Mouse (Mus musculus) midbrain, embryonic 13.5 days (tissue): ENCODE data around the gene Tmem30a. TPM values are rescaled to one million over a fixed set of nuclear protein-coding genes. Genes with fewer than 3 reads are reported as not detected.

Experiments used
- ATAC-seq: fragments of 200-750 bp; cut with Nextera tagmentation; 2 replicates; pipeline ENCODE4 v1.8.0; 2017; ENCODE audit warnings: mild to moderate bottlenecking, moderate TSS enrichment, moderate library complexity
- H3K27ac ChIP-seq: fragments of 300-500 bp; sonication (generic); 2 replicates; pipeline ENCODE4 v1.5.1; 2015; ENCODE audit warnings: inconsistent platforms, mild to moderate bottlenecking, moderate library complexity
- H3K27me3 ChIP-seq: fragments of 300-500 bp; sonication (generic); 2 replicates; pipeline ENCODE4 v1.6.1; 2015; ENCODE audit warnings: mild to moderate bottlenecking, inconsistent platforms
- H3K36me3 ChIP-seq: fragments of 300-500 bp; sonication (generic); 2 replicates; pipeline ENCODE4 v1.6.1; 2015; ENCODE audit warnings: mild to moderate bottlenecking, inconsistent platforms
- H3K4me1 ChIP-seq: fragments of 300-500 bp; sonication (generic); replicated peaks from 2 replicates; pipeline ENCODE4 v1.6.1; 2015; ENCODE audit warnings: inconsistent platforms
- H3K4me2 ChIP-seq: fragments of 300-500 bp; sonication (generic); replicated peaks from 2 replicates; pipeline ENCODE4 v1.6.1; 2015; ENCODE audit warnings: moderate library complexity, mild to moderate bottlenecking, inconsistent platforms
- H3K4me3 ChIP-seq: fragments of 300-500 bp; sonication (generic); replicated peaks from 2 replicates; pipeline ENCODE4 v1.5.1; 2015; ENCODE audit warnings: mild to moderate bottlenecking, inconsistent platforms
- H3K9ac ChIP-seq: fragments of 300-500 bp; sonication (generic); replicated peaks from 2 replicates; pipeline ENCODE4 v1.6.1; 2015; ENCODE audit warnings: mild to moderate bottlenecking, inconsistent platforms
- H3K9me3 ChIP-seq: fragments of 300-500 bp; sonication (generic); 2 replicates; pipeline ENCODE4 v1.6.1; 2016; ENCODE audit warnings: mild to moderate bottlenecking, inconsistent platforms
- WGBS: fragments of 180-500 bp; shearing (Covaris S2); methylation state at CpG from one replicate; pipeline ENCODE4 v1.1.7; 2015; 5-methylcytosine and 5-hydroxymethylcytosine counted together
- polyA plus RNA-seq: library from polyadenylated mRNA; unstranded; fragments of >200 nt; fragmentation: Nextera tagmentation; extraction: Ambion mirVana; gene quantifications from 2 replicates; pipeline ENCODE4 v1.2.1, GENCODE M21; 2015

Tmem30a gene
- 109 TPM in 2 replicates for polyA plus RNA-seq

- Histone ChIP-seq H3K4me2 (peak within 1 kb of the TSS; percentile 82), H3K4me3 (peak within 1 kb of the TSS; percentile 84), H3K36me3 (no peaks in the 10 kb centered on the region), H3K27me3 (no peaks in the 10 kb centered on the region), H3K9ac (peak within 1 kb of the TSS; percentile 85), H3K9me3 (no peaks in the 10 kb centered on the region), H3K27ac (peak within 1 kb of the TSS; percentile 86), H3K4me1 (peaks cover 26% of the 10 kb centered on the region)
- ATAC-seq, result peak; percentile 99
- WGBS, result under 1% methylated on average over 89 of the region's 91 CpGs
Observed at GRCm38 (mm10) chr9:79792841-79793835, at the start of gene Tmem30a. TSS of gene Tmem30a (minus strand) at chr9:79793507.

DNA sequence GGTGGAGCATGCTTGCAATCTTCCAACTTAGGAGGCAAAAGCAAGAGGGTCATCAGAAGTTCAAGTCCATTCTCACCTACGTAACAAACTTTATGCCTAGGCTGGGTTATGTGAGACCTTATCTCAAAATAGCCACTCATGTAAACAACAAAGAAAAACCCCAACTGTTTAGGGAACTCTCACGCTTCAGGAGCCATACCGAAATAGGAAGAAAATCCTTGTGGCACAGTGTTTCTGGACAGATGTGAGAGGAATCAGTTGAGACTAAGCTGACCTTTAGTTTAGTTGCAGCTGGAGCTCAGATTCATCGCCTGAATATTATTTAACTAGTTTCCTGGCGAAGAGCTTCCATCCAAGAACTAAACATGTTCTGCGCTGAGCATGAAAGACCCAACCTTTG is 49.3 kb upstream of the Tmem30a start:
- Histone ChIP-seq H3K4me1 (peaks cover 7% of the 10 kb centered on the region; the same call in 1 of the 2 replicates), H3K27ac (no peak overlapping the region), H3K4me3 (no peak overlapping the region), H3K27me3 (no peaks in the 10 kb centered on the region), H3K9ac (no peak overlapping the region), H3K9me3 (no peaks in the 10 kb centered on the region), H3K36me3 (no peaks in the 10 kb centered on the region), H3K4me2 (no peak overlapping the region)
- ATAC-seq, result no peak
- 88% methylated on average over 6 of the region's 6 CpGs for WGBS

- no peak overlapping the region for H3K9ac ChIP-seq
- ATAC-seq, result peak; percentile 75
- no peak overlapping the region for H3K4me2 ChIP-seq
- no peaks in the 10 kb centered on the region for H3K36me3 ChIP-seq
- no peak overlapping the region for H3K4me3 ChIP-seq
- H3K27ac ChIP-seq, result no peak overlapping the region
- H3K27me3 ChIP-seq, result no peaks in the 10 kb centered on the region
- peaks cover 7% of the 10 kb centered on the region; the same call in 1 of the 2 replicates for H3K4me1 ChIP-seq
- no peaks in the 10 kb centered on the region for H3K9me3 ChIP-seq
Observed at GRCm38 (mm10) chr9:79842028-79842427, 48.7 kb upstream of the Tmem30a start.

- Histone ChIP-seq H3K4me1 (peaks cover 22% of the 10 kb centered on the region), H3K9ac (no peak overlapping the region), H3K27ac (no peak overlapping the region), H3K4me2 (no peak overlapping the region), H3K4me3 (no peak overlapping the region), H3K27me3 (no peaks in the 10 kb centered on the region), H3K9me3 (no peaks in the 10 kb centered on the region), H3K36me3 (no peaks in the 10 kb centered on the region)
- WGBS, result 76% methylated on average over 1 of the region's 1 CpGs
- peak; percentile 79 for ATAC-seq
Observed at GRCm38 (mm10) chr9:79831294-79831693, 38.0 kb upstream of the Tmem30a start.

DNA sequence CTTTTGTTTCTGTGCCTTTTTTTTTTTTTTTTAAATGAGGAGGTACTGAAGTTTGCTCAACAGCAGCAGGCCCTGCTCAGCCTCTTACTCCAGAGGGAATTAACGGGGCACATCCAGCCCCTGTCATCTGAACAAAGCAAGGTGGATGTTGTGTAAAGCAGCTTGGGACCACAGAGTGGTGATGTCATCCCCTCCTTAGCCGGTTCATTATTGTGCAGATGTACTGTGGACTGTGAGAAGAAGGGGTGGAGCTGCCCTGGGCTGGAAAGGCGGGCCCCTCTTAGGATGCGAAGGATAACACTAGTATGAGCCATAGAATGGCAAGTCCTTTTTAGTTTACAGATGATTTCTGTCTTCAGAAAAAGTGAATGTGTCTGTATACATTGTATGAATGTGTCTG is 37.6 kb upstream of the Tmem30a start:
- Histone ChIP-seq H3K9ac (no peak overlapping the region), H3K4me3 (peak overlapping the region; percentile 35), H3K27me3 (no peaks in the 10 kb centered on the region), H3K36me3 (no peaks in the 10 kb centered on the region), H3K9me3 (no peaks in the 10 kb centered on the region), H3K27ac (0 out of 2 replicates have a peak overlapping the region, but pooled peaks have one; percentile 4), H3K4me2 (peak overlapping the region; percentile 59), H3K4me1 (peaks cover 22% of the 10 kb centered on the region)
- peak; percentile 96 for ATAC-seq
- 6% methylated on average over 4 of the region's 4 CpGs for whole genome bisulfite sequencing

DNA sequence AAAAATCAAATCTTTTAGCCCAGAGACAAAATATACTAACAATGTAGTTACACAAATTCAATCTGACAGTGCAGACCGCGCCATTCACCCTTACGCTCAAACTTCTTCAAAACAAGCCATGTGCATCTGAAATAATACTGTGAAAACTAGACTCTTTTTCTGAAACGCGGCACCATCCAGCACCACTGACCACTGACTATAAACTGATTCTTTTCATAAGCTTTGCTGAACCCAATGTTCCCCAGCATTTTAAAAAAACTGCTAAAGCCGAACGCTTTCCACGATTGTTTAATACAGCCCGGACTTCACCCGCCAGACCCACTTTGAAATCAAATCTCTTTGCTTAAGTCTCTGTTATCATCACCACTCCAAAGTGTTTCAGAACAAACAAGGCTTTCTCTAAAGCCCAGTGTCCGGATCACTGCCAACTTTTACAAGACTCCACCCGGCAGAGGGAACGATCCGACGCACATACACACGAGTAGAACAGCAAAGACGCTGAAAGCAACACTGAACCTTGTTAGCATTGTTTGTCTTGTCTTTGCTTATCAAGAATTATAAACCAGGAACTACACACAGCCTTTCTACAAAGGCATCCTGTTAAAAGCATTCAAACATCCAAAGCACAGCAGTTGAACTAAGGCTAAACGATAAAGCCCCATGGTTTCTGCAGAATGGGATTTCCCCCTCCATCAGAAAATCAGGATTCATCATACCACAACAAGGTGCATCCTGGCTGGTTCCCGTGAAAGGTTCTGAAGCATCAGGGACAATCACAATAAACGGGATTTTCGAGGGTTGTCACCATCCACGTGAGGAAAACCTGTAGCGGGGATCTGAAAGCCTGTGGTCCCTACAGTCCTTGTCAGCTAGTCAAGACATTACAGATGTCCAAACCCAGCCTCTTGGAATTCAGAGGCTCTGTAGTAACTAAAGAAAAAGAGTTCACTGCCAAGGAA is 36.8 kb upstream of the Tmem30a start:
- no peaks in the 10 kb centered on the region for H3K36me3 ChIP-seq
- H3K27me3 ChIP-seq, result no peaks in the 10 kb centered on the region
- peak overlapping the region; percentile 35 for H3K4me3 ChIP-seq
- peaks cover 29% of the 10 kb centered on the region for H3K4me1 ChIP-seq
- 16% methylated on average over 23 of the region's 23 CpGs for WGBS
- H3K9ac ChIP-seq, result peak overlapping the region; percentile 50
- peak overlapping the region; percentile 59 for H3K4me2 ChIP-seq
- H3K27ac ChIP-seq, result peak overlapping the region; percentile 12; the same call in 1 of the 2 replicates
- H3K9me3 ChIP-seq, result no peaks in the 10 kb centered on the region
- ATAC-seq, result peak; percentile 57

DNA sequence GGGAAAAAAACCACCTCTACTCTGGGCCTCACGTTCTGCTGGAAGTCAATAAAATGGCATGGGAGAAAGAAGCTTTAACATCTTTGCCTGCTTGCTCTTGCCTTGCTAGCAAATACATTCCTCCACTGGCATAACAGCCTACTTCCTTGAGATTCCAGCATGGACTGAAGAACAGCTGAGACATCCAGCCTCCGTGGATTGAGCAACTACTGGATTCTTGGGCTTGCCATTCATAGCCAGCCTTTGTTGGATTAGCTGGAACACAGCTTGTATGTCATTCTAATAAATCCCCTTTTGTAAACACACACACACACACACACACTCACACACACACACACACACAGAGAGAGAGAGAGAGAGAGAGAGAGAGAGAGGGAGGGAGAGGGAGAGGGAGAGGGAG is 33.8 kb upstream of the Tmem30a start:
- no peak overlapping the region for H3K4me2 ChIP-seq
- no peak overlapping the region for H3K9ac ChIP-seq
- ATAC-seq, result no peak
- no peaks in the 10 kb centered on the region for H3K27me3 ChIP-seq
- no peaks in the 10 kb centered on the region for H3K9me3 ChIP-seq
- no peaks in the 10 kb centered on the region for H3K36me3 ChIP-seq
- H3K4me3 ChIP-seq, result no peak overlapping the region
- H3K4me1 ChIP-seq, result peaks cover 36% of the 10 kb centered on the region
- no peak overlapping the region for H3K27ac ChIP-seq
- WGBS, result 32% methylated on average over 2 of the region's 2 CpGs

GRCm38 (mm10) chr9:79825526-79825925 is 32.2 kb upstream of the Tmem30a start:
- no peak overlapping the region for H3K9ac ChIP-seq
- WGBS, result 11% methylated on average over 7 of the region's 7 CpGs
- H3K4me1 ChIP-seq, result peaks cover 28% of the 10 kb centered on the region
- H3K9me3 ChIP-seq, result no peaks in the 10 kb centered on the region
- no peak overlapping the region for H3K4me2 ChIP-seq
- H3K4me3 ChIP-seq, result no peak overlapping the region
- H3K36me3 ChIP-seq, result no peaks in the 10 kb centered on the region
- no peak overlapping the region; the same call in 1 of the 2 replicates for H3K27ac ChIP-seq
- ATAC-seq, result no peak; the same call in 1 of the 2 replicates
- no peaks in the 10 kb centered on the region for H3K27me3 ChIP-seq

DNA sequence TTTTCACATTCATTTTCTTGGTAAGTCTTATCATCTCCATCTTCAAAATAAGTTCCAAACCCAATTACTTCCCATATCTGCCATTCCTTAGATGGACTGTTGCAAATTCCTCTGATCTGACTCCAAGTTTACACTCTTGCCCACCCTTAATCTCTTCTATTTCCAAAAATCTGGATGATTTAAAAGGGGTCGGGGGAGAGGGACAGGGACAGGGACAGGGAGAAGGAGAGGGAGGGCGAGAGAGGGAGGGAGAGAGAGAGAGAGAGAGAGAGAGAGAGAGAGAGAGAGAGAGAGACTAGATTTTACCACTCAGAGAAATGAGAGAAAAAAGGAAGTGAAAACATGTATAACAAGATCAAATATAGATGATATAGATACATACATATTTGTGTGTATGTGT is 30.5 kb upstream of the Tmem30a start:
- ATAC-seq, result no peak; the same call in 1 of the 2 replicates
- peaks cover 15% of the 10 kb centered on the region for H3K4me1 ChIP-seq
- WGBS, result 3% methylated on average over 2 of the region's 2 CpGs
- no peaks in the 10 kb centered on the region for H3K27me3 ChIP-seq
- no peak overlapping the region for H3K9ac ChIP-seq
- peaks cover 13% of the 10 kb centered on the region for H3K36me3 ChIP-seq
- H3K27ac ChIP-seq, result no peak overlapping the region
- no peaks in the 10 kb centered on the region for H3K9me3 ChIP-seq
- H3K4me3 ChIP-seq, result no peak overlapping the region
- H3K4me2 ChIP-seq, result no peak overlapping the region

- no peaks in the 10 kb centered on the region for H3K9me3 ChIP-seq
- peaks cover 14% of the 10 kb centered on the region for H3K4me1 ChIP-seq
- WGBS, result 5% methylated on average over 4 of the region's 4 CpGs
- 0 out of 2 replicates have a peak overlapping the region, but pooled peaks have one; percentile 21 for H3K27ac ChIP-seq
- H3K36me3 ChIP-seq, result peaks cover 18% of the 10 kb centered on the region
- no peak overlapping the region for H3K4me3 ChIP-seq
- H3K9ac ChIP-seq, result no peak overlapping the region
- peak; percentile 85 for ATAC-seq
- no peak overlapping the region for H3K4me2 ChIP-seq
- no peaks in the 10 kb centered on the region for H3K27me3 ChIP-seq
Observed at GRCm38 (mm10) chr9:79823438-79823837, 30.1 kb upstream of the Tmem30a start.

DNA sequence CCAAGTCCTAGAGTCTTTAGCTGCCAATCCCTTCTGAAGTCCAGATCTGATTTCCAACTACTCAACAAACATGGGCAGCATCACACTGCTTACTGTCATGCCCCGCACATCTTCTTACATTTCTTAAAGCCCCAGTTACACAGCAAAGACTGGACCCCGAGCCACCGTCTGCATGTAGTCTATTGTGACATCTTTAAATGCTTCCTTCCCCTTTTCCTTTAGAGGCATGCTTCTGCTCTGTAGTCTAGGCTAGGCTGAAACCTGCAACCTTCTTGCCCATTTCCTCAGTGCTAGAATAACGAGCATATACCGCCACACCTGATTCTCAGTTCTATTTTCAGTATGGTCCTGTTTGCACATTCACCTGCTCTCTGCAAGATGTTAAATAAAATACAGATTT is 23.2 kb upstream of the Tmem30a start:
- H3K36me3 ChIP-seq, result peaks cover 27% of the 10 kb centered on the region
- no peak overlapping the region for H3K4me2 ChIP-seq
- 95% methylated on average over 5 of the region's 5 CpGs for WGBS
- no peak overlapping the region for H3K27ac ChIP-seq
- H3K4me3 ChIP-seq, result no peak overlapping the region
- H3K27me3 ChIP-seq, result no peaks in the 10 kb centered on the region
- no peak for ATAC-seq
- H3K4me1 ChIP-seq, result no peaks in the 10 kb centered on the region
- H3K9ac ChIP-seq, result no peak overlapping the region
- H3K9me3 ChIP-seq, result no peaks in the 10 kb centered on the region; the same call in 1 of the 2 replicates
